Mouse (Mus musculus) layer of hippocampus, postnatal 25 days (tissue): ENCODE results near the gene Rnf212b. TPM values are rescaled to one million over a fixed set of nuclear protein-coding genes. Genes with fewer than 3 reads are reported as not detected.

Experiments
- total RNA-seq, 2 experiments: library from RNA; stranded (reverse); gene quantifications; 2 replicates each; pipeline ENCODE4 v1.2.3; 2021

Gene Rnf212b
- total RNA-seq, 2 experiments from 2014 or later = not detected

Other genes with a start within 250 kb of the Rnf212b start
- 1 to 10 TPM; 1.3 to 2.4 TPM for gene Ajuba, start 236.6 kb upstream of the Rnf212b start, total RNA-seq
- gene 4931414P19Rik, start 208.1 kb upstream of the Rnf212b start, total RNA-seq = 1 to 10 TPM; 5.4 to 8.4 TPM
- gene Psmb5, start 196.1 kb upstream of the Rnf212b start, total RNA-seq = 100 to 1,000 TPM; 208 to 218 TPM
- gene Psmb11, start 192.7 kb upstream of the Rnf212b start, total RNA-seq = under 1 TPM; 0.16 to 0.32 TPM
- not detected for gene Gm17606, start 173.2 kb upstream of the Rnf212b start, total RNA-seq
- gene Cdh24, start 172.8 kb upstream of the Rnf212b start, total RNA-seq = 10 to 100 TPM; 17.5 to 22.7 TPM
- gene 1700123O20Rik, start 127.9 kb upstream of the Rnf212b start, total RNA-seq = 10 to 100 TPM; 27.3 to 28.7 TPM
- 100 to 1,000 TPM; 172 to 215 TPM for gene Acin1, start 127.2 kb upstream of the Rnf212b start, total RNA-seq
- gene Gm29776, start 115.3 kb upstream of the Rnf212b start, total RNA-seq = not detected
- gene Cebpe, start 102.0 kb upstream of the Rnf212b start, total RNA-seq = not detected
- 10 to 100 TPM; 54.3 to 61.2 TPM for gene Slc7a8, start 32.2 kb upstream of the Rnf212b start, total RNA-seq
- 10 to 100 TPM; 21.9 to 23.6 TPM for gene Homez, start 56.8 kb downstream of the Rnf212b start, total RNA-seq
- 10 to 100 TPM; 19.4 to 22.6 TPM for gene Ppp1r3e, start 63.4 kb downstream of the Rnf212b start, total RNA-seq
- gene Bcl2l2, start 69.2 kb downstream of the Rnf212b start, total RNA-seq = 100 to 1,000 TPM; 108 to 117 TPM
- gene Gm20521, start 69.3 kb downstream of the Rnf212b start, total RNA-seq = 10 to 100 TPM in 1 of 2 experiments, 1 to 10 TPM in 1; 3.1 to 13.8 TPM
- gene Pabpn1, start 78.4 kb downstream of the Rnf212b start, total RNA-seq = 100 to 1,000 TPM; 193 to 262 TPM
- gene Slc22a17, start 99.0 kb downstream of the Rnf212b start, total RNA-seq = 100 to 1,000 TPM; 715 to 737 TPM
- 10 to 100 TPM; 11.0 to 12.7 TPM for gene Efs, start 112.0 kb downstream of the Rnf212b start, total RNA-seq
- under 1 TPM in 1 of 2 experiments, not detected in 1; 0.59 TPM for gene Il25, start 118.6 kb downstream of the Rnf212b start, total RNA-seq
- 10 to 100 TPM; 75.4 to 89.3 TPM for gene Cmtm5, start 122.1 kb downstream of the Rnf212b start, total RNA-seq
- gene Myh6, start 152.8 kb downstream of the Rnf212b start, total RNA-seq = 1 to 10 TPM; 1.4 to 4.8 TPM
- not detected for gene Gm17428, start 162.8 kb downstream of the Rnf212b start, total RNA-seq
- gene Myh7, start 180.5 kb downstream of the Rnf212b start, total RNA-seq = 10 to 100 TPM in 1 of 2 experiments, 1 to 10 TPM in 1; 7.8 to 10.3 TPM
- 10 to 100 TPM; 31.4 to 31.8 TPM for gene Ngdn, start 201.3 kb downstream of the Rnf212b start, total RNA-seq